Mouse (Mus musculus) lung, adult 2 months (tissue): Measurements from ENCODE around the gene Srpx.

Source experiments
- CTCF ChIP-seq: fragments of 200-500 bp; IDR thresholded peaks from 2 replicates; pipeline ENCODE4 v1.5.1; 2011; ENCODE audit warnings: mild to moderate bottlenecking, low read length, control low read depth; ENCODE audit not compliant: insufficient read depth
- POLR2A ChIP-seq: fragments of 200-500 bp; IDR thresholded peaks from 2 replicates; pipeline ENCODE4 v1.6.1; 2011; ENCODE audit warnings: low read depth, mild to moderate bottlenecking, control low read depth, low read length, borderline replicate concordance; ENCODE audit errors: extremely low read depth

- TF ChIP-seq POLR2A: no peak
- no peak for TF ChIP-seq CTCF
Measured at GRCm38 (mm10) chrX:10152390-10152789, 34.9 kb upstream of the Srpx start.
